9 mouse cellular contexts compared by ENCODE assay signal in the genomic region with DNA sequence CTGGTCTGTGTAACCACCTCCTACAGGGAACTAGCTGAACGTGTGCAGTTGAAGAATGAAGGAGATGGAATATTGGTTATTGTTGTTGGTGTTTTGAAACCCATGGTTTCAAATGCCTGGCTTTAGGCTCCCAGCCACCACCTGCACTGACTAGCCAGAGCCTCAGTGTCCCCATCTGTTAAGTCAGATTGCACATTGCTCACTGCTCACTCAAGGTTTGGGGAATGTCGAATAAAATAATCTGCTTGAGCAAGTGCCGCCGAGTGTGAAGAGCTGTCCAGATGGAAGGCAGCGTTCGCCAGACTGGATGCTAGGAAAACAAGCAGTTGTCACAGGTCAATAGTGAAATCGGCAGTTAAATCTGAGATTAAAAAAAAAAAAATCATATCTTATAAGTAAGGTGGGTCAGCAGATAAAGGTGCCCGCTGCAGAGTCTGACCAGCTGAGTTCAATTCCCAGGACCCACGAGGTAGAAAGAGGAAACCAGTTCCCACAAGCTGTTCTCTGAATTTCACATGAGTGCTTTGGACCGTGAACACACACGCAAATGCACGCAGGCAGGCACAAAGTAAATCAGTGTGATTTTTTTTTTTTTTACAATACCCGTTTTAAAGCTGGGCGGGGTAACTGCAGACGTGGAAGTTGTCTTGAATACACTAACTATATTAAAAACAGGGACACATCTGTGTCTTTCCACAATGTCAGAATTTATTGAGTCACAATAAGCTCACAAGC. TPM values are rescaled to one million over a fixed set of nuclear protein-coding genes. Genes with fewer than 3 reads are reported as not detected.
DNase-seq lines count a peak whose midpoint lies in the region; ATAC-seq and TF ChIP-seq lines count a peak whose summit lies in the region.
"Had no signal": no experiment of that assay in that cellular context is flagged by ENCODE, and none has a peak within 500 bp of the region (broad histone marks: within the 10 kb centered on the region; RNA-seq: fewer than 3 reads in every experiment).

No protein-coding gene starts in this region.

- DNase-seq in layer of hippocampus, adult 8-10 months (ENCODE audit: low spot score in 2 of 2), result peak; percentile 45 to 55
- no peak for DNase-seq in layer of hippocampus, postnatal 10 days (ENCODE audit: low spot score in 2 of 2)
- DNase-seq in brain, embryonic 14.5 days (ENCODE audit: low read depth), result peak; percentile 90
- peak; percentile 68 for DNase-seq in midbrain, postnatal 0 days (ENCODE audit: low spot score)
- DNase-seq in kidney, postnatal 25 days, result no peak
- no peak for DNase-seq in heart, postnatal 25 days (ENCODE audit: low spot score)

- H3K27ac ChIP-seq in midbrain, postnatal 0 days (ENCODE audit: low read depth, low read length), result no peak overlapping the region
- H3K27ac ChIP-seq in heart, embryonic 11.5 days (ENCODE audit: low read depth, low read length), result no peak overlapping the region

- WGBS in midbrain, postnatal 0 days, result 65% methylated on average over 15 of the region's 15 CpGs
- WGBS in heart, embryonic 11.5 days (ENCODE audit: insufficient replicate concordance), result 81% methylated on average over 15 of the region's 15 CpGs

- H3K27me3 ChIP-seq in midbrain, postnatal 0 days (ENCODE audit: insufficient read depth, low read length), result no peaks in the 10 kb centered on the region
- no peaks in the 10 kb centered on the region for H3K27me3 ChIP-seq in heart, embryonic 11.5 days (ENCODE audit: control insufficient read depth, insufficient read depth, low read length)

- no peak for TF ChIP-seq POLR2A in brain, embryonic 14.5 days (IDR thresholded peaks at IDR 0.05; ENCODE audit: borderline replicate concordance, extremely low read depth, insufficient read depth, insufficient read length, poor library complexity, severe bottlenecking)

- H3K9ac ChIP-seq in midbrain, postnatal 0 days (replicated peaks; ENCODE audit: low read length, poor library complexity, severe bottlenecking), result no peak overlapping the region
- H3K9ac ChIP-seq in heart, embryonic 11.5 days (ENCODE audit: low read depth, low read length), result no peak overlapping the region

- intact Hi-C loops in heart, postnatal 25 days (cut with DNase I), result loop anchor here (5.0 kb wide), 1 partner anchor 36 kb away; no protein-coding TSS in a partner anchor

- H3K4me3 ChIP-seq in midbrain, postnatal 0 days (ENCODE audit: low read depth, low read length), result no peak overlapping the region
- H3K4me3 ChIP-seq in heart, embryonic 11.5 days (ENCODE audit: low read depth, low read length), result no peak overlapping the region

- no peaks in the 10 kb centered on the region; the same call in 1 of the 2 replicates for H3K4me1 ChIP-seq in midbrain, postnatal 0 days (ENCODE audit: insufficient read depth, low read length)
- H3K4me1 ChIP-seq in heart, embryonic 11.5 days (ENCODE audit: control insufficient read depth, insufficient read depth, low read length), result peaks cover 5% of the 10 kb centered on the region

- H3K4me2 ChIP-seq in midbrain, postnatal 0 days (ENCODE audit: low read depth, low read length, poor library complexity, severe bottlenecking), result no peak overlapping the region
- H3K4me2 ChIP-seq in heart, embryonic 11.5 days, result no peak overlapping the region

- no peaks in the 10 kb centered on the region for H3K9me3 ChIP-seq in midbrain, postnatal 0 days (ENCODE audit: low read length)
- no peaks in the 10 kb centered on the region for H3K9me3 ChIP-seq in heart, embryonic 11.5 days (replicated peaks; ENCODE audit: control insufficient read depth, low read length)

- ATAC-seq in granulocyte monocyte progenitor cell, adult 5-6 weeks (replicated peaks; ENCODE audit: poor library complexity, severe bottlenecking), result peak; percentile 9; the same call in 1 of the 2 replicates
- ATAC-seq in midbrain, postnatal 0 days (ENCODE audit: low FRiP score), result no peak
- no peak for ATAC-seq in heart, embryonic 11.5 days (replicated peaks; ENCODE audit: insufficient number of reproducible peaks, low FRiP score, low TSS enrichment)
- ATAC-seq: intestine, postnatal 0 days had no signal

- no peak for TF ChIP-seq CTCF in brain, embryonic 14.5 days (IDR thresholded peaks at IDR 0.05; ENCODE audit: borderline replicate concordance, extremely low read depth, insufficient read depth, insufficient read length)
- TF ChIP-seq CTCF in midbrain, postnatal 0 days (IDR thresholded peaks at IDR 0.05), result no peak

- H3K36me3 ChIP-seq in midbrain, postnatal 0 days (ENCODE audit: insufficient read depth, low read length), result no peaks in the 10 kb centered on the region
- H3K36me3 ChIP-seq in heart, embryonic 11.5 days (ENCODE audit: control insufficient read depth, insufficient read depth, low read length), result peaks cover 4% of the 10 kb centered on the region; the same call in 1 of the 2 replicates

RNA-seq across cellular contexts. Expression of a gene that starts 48.8 kb away (rescaled TPM):
- total RNA-seq in layer of hippocampus, adult 8-10 months (2022), result 10 to 100 TPM; 27.2 to 29.3 (median 28.4) TPM
- total RNA-seq in layer of hippocampus, postnatal 10 days (2021), result 10 to 100 TPM; 31.9 to 32.4 TPM
- polyA plus RNA-seq in brain, embryonic 14.5 days (2012; rRNA removed), result 17.4 and 23.4 TPM in 2 replicates
- total RNA-seq in granulocyte monocyte progenitor cell, adult 5-6 weeks (2014; fragmentation: Nextera tagmentation), result 30.9 and 34.2 TPM in 2 replicates
- total RNA-seq in granulocyte monocyte progenitor cell, adult 5-6 weeks (2017), result 20.8 and 24.9 TPM in 2 replicates
- 19.5 and 22.4 TPM in 2 replicates for total RNA-seq in midbrain, postnatal 0 days (2014; rRNA removed)
- 6.2 and 7.2 TPM in 2 replicates for polyA plus RNA-seq in midbrain, postnatal 0 days (2015; fragmentation: Nextera tagmentation; extraction: Ambion mirVana)
- total RNA-seq in heart, postnatal 25 days (2021), result 100 to 1,000 TPM; 155 to 170 TPM
- polyA plus RNA-seq in heart, embryonic 11.5 days (2014; fragmentation: Nextera tagmentation; extraction: Ambion mirVana), result 31.3 and 37.2 TPM in 2 replicates

Comparison
In these comparisons a context has a peak if more than half of its experiments do, and no peak if none do; other contexts are left out.
1. DNase-seq: peak in layer of hippocampus, adult 8-10 months (2 of 2), brain, embryonic 14.5 days (single experiment) and midbrain, postnatal 0 days (single experiment); none in layer of hippocampus, postnatal 10 days (0 of 2), kidney, postnatal 25 days (0 of 2) and heart, postnatal 25 days (single experiment).